Mouse (Mus musculus): ENCODE measurements around the gene Rps4x.

GRCm38 (mm10) chrX:102219126-102219525 lies 29.9 kb upstream of the Rps4x start:
- TF ChIP-seq EP300 (IDR thresholded peaks at IDR 0.05; ENCODE audit: insufficient read depth, low read depth, low read length), result no peak
- TF ChIP-seq CTCF (IDR thresholded peaks at IDR 0.05), result peak; percentile 86
- TF ChIP-seq POLR2A (IDR thresholded peaks at IDR 0.05; ENCODE audit: insufficient read depth, low read depth, low read length), result no peak
